Mouse (Mus musculus) ES-Bruce4 (cell line): ENCODE measurements around the gene Knstrn.

Experiments used
- CTCF ChIP-seq: IDR thresholded peaks from one replicate; pipeline ENCODE4 v1.8.1; 2011; ENCODE audit warnings: low read depth, low read length
- EP300 ChIP-seq: IDR thresholded peaks from 2 replicates; pipeline ENCODE4 v1.6.1; 2011; ENCODE audit warnings: low read depth, low read length; ENCODE audit not compliant: insufficient read depth
- POLR2A ChIP-seq: IDR thresholded peaks from one replicate; pipeline ENCODE4 v1.8.1; 2011; ENCODE audit warnings: low read length; ENCODE audit not compliant: insufficient read depth

- TF ChIP-seq EP300 (no peak), CTCF (no peak), POLR2A (no peak)
Measured at GRCm38 (mm10) chr2:118781115-118781514, 32.7 kb upstream of the Knstrn start.
